Mouse (Mus musculus): ENCODE measurements around the gene B3gnt3. TPM values are rescaled to one million over a fixed set of nuclear protein-coding genes. Genes with fewer than 3 reads are reported as not detected.

Gene B3gnt3
- total and polyA plus RNA-seq, 2 experiments from 2014 or later: 0.24 to 0.44 TPM

DNA sequence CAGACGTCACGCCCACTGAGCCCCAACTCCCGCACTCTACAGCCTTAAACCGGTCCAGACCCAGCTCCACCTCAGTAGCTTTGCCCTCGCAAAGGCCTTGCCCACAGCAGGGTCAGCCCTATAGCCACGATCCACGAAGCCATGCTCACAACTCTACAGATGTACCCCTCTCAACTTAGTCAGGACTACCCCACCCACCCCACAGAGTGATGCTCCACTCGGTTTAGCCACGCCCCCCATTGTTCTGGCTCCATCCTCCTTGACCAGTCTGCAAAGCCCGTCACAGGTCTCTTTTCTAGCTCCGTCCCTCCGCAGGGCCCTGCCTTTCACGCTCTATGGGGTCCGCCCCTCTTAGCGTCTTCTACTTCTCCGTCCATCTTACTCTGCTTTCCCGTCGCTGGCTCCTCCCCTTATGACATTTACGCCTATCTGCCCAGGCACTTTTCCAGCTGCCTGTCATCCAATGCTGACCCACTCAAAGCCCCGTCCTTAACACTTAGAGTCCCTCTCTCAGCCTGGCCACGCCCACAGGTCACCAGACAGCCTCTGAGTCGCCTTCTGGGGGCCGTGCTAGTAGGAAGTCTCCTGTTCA is 15.3 kb downstream of the B3gnt3 start:
- H3K4me2 ChIP-seq (ENCODE audit: low read depth): peak overlapping the region; percentile 59
- no peak for TF ChIP-seq CTCF (IDR thresholded peaks at IDR 0.05; ENCODE audit: low read depth)
- peak; percentile 21 for ATAC-seq
- peaks cover 5% of the 10 kb centered on the region; the same call in 1 of the 2 replicates for H3K4me1 ChIP-seq (ENCODE audit: insufficient read depth)
- H3K27ac ChIP-seq (ENCODE audit: low read depth, low read length): no peak overlapping the region
- peak overlapping the region; percentile 46 for H3K9ac ChIP-seq
- peaks cover 97% of the 10 kb centered on the region for H3K27me3 ChIP-seq (ENCODE audit: insufficient read depth, low read length)
- 4% methylated on average over 23 of the region's 23 CpGs for WGBS
- DNase-seq: no peak
- H3K9me3 ChIP-seq (ENCODE audit: low read length): no peaks in the 10 kb centered on the region
- H3K36me3 ChIP-seq (ENCODE audit: insufficient read depth): no peaks in the 10 kb centered on the region
- H3K4me3 ChIP-seq (ENCODE audit: low read depth, low read length): peak overlapping the region; percentile 42

- peaks cover 5% of the 10 kb centered on the region; the same call in 1 of the 2 replicates for H3K4me1 ChIP-seq (ENCODE audit: insufficient read depth)
- peaks cover 98% of the 10 kb centered on the region for H3K27me3 ChIP-seq (ENCODE audit: insufficient read depth, low read length)
- H3K9ac ChIP-seq: peak overlapping the region; percentile 46
- H3K9me3 ChIP-seq (ENCODE audit: low read length): no peaks in the 10 kb centered on the region
- peak overlapping the region; percentile 42 for H3K4me3 ChIP-seq (ENCODE audit: low read depth, low read length)
- peak; percentile 68 for TF ChIP-seq CTCF (IDR thresholded peaks at IDR 0.05; ENCODE audit: low read depth)
- H3K36me3 ChIP-seq (ENCODE audit: insufficient read depth): no peaks in the 10 kb centered on the region
- 6% methylated on average over 29 of the region's 29 CpGs for WGBS
- ATAC-seq (peak; percentile 60), DNase-seq (peak; percentile 68)
- peak overlapping the region; percentile 59 for H3K4me2 ChIP-seq (ENCODE audit: low read depth)
- no peak overlapping the region for H3K27ac ChIP-seq (ENCODE audit: low read depth, low read length)
Observed at GRCm38 (mm10) chr8:71685573-71685972, 16.0 kb downstream of the B3gnt3 start.

- no peak for DNase-seq
- peaks cover 98% of the 10 kb centered on the region for H3K27me3 ChIP-seq (ENCODE audit: insufficient read depth, low read length)
- no peak overlapping the region for H3K4me2 ChIP-seq (ENCODE audit: low read depth)
- WGBS: 12% methylated on average over 10 of the region's 10 CpGs
- H3K9me3 ChIP-seq (ENCODE audit: low read length): no peaks in the 10 kb centered on the region
- no peak overlapping the region for H3K27ac ChIP-seq (ENCODE audit: low read depth, low read length)
- H3K9ac ChIP-seq: no peak overlapping the region
- no peak for TF ChIP-seq CTCF (IDR thresholded peaks at IDR 0.05; ENCODE audit: low read depth)
- no peaks in the 10 kb centered on the region for H3K36me3 ChIP-seq (ENCODE audit: insufficient read depth)
- no peak for ATAC-seq
- H3K4me3 ChIP-seq (ENCODE audit: low read depth, low read length): no peak overlapping the region
- H3K4me1 ChIP-seq (ENCODE audit: insufficient read depth): peaks cover 5% of the 10 kb centered on the region; the same call in 1 of the 2 replicates
Observed at GRCm38 (mm10) chr8:71684701-71685100, 16.9 kb downstream of the B3gnt3 start.

DNA sequence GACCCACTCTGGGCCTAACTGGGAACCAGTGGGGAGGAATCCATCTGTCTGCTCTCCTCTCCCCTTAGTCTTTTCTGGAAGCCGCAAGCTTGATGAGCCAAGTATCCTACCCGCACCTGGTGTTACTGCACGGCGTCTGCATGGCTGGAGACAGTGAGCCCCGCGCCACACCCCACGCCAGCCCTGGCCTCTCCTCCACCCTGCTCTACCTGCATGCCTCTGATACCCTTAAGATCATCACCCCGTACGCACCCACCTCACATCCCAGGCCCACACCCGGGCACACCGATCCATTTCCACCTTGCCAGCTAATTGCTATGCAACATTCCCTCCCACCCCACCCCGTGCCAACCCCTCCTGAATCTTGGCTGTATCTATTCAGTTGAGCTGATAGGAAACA is 18.8 kb downstream of the B3gnt3 start:
- Histone ChIP-seq H3K4me2 (ENCODE audit: low read depth) (no peak overlapping the region), H3K9ac (no peak overlapping the region), H3K27me3 (ENCODE audit: insufficient read depth, low read length) (peaks cover 90% of the 10 kb centered on the region), H3K9me3 (ENCODE audit: low read length) (no peaks in the 10 kb centered on the region), H3K27ac (ENCODE audit: low read depth, low read length) (no peak overlapping the region), H3K4me1 (ENCODE audit: insufficient read depth) (peaks cover 5% of the 10 kb centered on the region; the same call in 1 of the 2 replicates), H3K36me3 (ENCODE audit: insufficient read depth) (no peaks in the 10 kb centered on the region), H3K4me3 (ENCODE audit: low read depth, low read length) (no peak overlapping the region)
- WGBS: 49% methylated on average over 12 of the region's 12 CpGs
- ATAC-seq (no peak), DNase-seq (no peak)
- no peak for TF ChIP-seq CTCF (IDR thresholded peaks at IDR 0.05; ENCODE audit: low read depth)

DNA sequence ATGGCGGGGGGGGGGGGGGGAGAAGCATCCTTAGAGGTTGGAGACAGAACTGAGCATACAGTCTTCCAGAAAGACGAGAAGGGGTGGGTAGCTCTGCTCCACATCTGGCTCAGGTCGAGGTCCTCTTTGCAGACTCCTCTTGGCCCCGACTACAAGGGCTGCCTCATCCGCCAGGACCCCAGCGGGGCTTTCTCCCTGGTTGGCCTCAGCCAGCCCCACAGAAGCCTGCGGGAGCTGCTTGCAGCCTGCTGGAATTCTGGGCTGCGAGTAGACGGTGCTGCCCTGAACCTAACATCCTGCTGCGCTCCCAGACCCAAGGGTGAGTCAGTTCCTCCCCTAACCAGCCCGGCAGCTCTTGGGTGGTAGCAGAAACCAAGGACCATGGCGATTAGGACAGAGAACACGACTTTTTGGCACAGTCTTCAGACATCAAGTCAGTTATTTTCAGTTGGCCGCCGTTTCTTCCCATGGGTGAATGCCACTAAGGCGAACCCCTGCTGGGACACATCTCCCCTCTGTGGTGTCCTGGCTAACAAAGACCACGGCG is 20.1 kb downstream of the B3gnt3 start:
- Histone ChIP-seq H3K36me3 (ENCODE audit: insufficient read depth) (no peaks in the 10 kb centered on the region), H3K27me3 (ENCODE audit: insufficient read depth, low read length) (peaks cover 77% of the 10 kb centered on the region), H3K9me3 (ENCODE audit: low read length) (no peaks in the 10 kb centered on the region), H3K27ac (ENCODE audit: low read depth, low read length) (no peak overlapping the region), H3K4me3 (ENCODE audit: low read depth, low read length) (no peak overlapping the region), H3K9ac (no peak overlapping the region), H3K4me2 (ENCODE audit: low read depth) (no peak overlapping the region), H3K4me1 (ENCODE audit: insufficient read depth) (peaks cover 2% of the 10 kb centered on the region; the same call in 1 of the 2 replicates)
- DNase-seq (no peak), ATAC-seq (no peak)
- 7% methylated on average over 17 of the region's 18 CpGs for WGBS
- no peak for TF ChIP-seq CTCF (IDR thresholded peaks at IDR 0.05; ENCODE audit: low read depth)

DNA sequence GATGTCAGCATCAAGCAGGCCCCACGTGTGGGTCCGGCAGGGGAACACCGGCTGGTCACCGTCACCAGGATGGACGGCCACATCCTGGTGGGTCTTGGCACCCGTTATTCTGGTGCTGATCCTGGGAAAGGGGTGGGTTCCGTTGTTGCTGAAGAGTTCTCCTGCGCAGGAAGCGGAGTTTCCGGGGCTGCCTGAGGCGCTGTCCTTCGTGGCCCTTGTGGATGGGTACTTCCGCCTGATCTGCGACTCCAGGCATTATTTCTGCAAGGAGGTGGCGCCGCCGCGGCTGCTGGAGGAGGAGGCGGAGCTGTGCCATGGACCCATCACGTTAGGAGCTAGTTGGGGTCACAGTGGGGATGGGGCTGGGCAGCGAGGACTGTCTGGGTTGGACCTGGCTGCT is 21.1 kb downstream of the B3gnt3 start:
- no peak overlapping the region for H3K4me2 ChIP-seq (ENCODE audit: low read depth)

GRCm38 (mm10) chr8:71679550-71680168 is 21.9 kb downstream of the B3gnt3 start:
- Histone ChIP-seq H3K4me3 (ENCODE audit: low read depth, low read length) (peak overlapping the region; percentile 25), H3K4me1 (ENCODE audit: insufficient read depth) (peaks cover 7% of the 10 kb centered on the region; the same call in 1 of the 2 replicates), H3K36me3 (ENCODE audit: insufficient read depth) (no peaks in the 10 kb centered on the region), H3K9ac (0 out of 2 replicates have a peak overlapping the region, but pooled peaks have one; percentile 10), H3K9me3 (ENCODE audit: low read length) (no peaks in the 10 kb centered on the region), H3K4me2 (ENCODE audit: low read depth) (peak overlapping the region; percentile 49), H3K27ac (ENCODE audit: low read depth, low read length) (no peak overlapping the region), H3K27me3 (ENCODE audit: insufficient read depth, low read length) (peaks cover 59% of the 10 kb centered on the region)
- DNase-seq: no peak
- ATAC-seq: no peak
- 5% methylated on average over 45 of the region's 46 CpGs for WGBS
- no peak for TF ChIP-seq CTCF (IDR thresholded peaks at IDR 0.05; ENCODE audit: low read depth)

More for the DNA sequence above, 21.1 kb downstream of the B3gnt3 start:
- no peak for TF ChIP-seq CTCF (IDR thresholded peaks at IDR 0.05; ENCODE audit: low read depth)
- no peaks in the 10 kb centered on the region for H3K36me3 ChIP-seq (ENCODE audit: insufficient read depth)
- peaks cover 67% of the 10 kb centered on the region for H3K27me3 ChIP-seq (ENCODE audit: insufficient read depth, low read length)
- no peak for DNase-seq
- H3K9ac ChIP-seq: no peak overlapping the region
- no peaks in the 10 kb centered on the region for H3K9me3 ChIP-seq (ENCODE audit: low read length)
- 7% methylated on average over 21 of the region's 21 CpGs for WGBS
- H3K4me1 ChIP-seq (ENCODE audit: insufficient read depth): peaks cover 6% of the 10 kb centered on the region; the same call in 1 of the 2 replicates
- no peak for ATAC-seq
- H3K4me3 ChIP-seq (ENCODE audit: low read depth, low read length): no peak overlapping the region
- H3K27ac ChIP-seq (ENCODE audit: low read depth, low read length): no peak overlapping the region

Data from forebrain, postnatal 0 days (tissue).